Comparison of ENCODE assay signal across 8 mouse cellular contexts in genomic region chr15:94139534-94139958, GRCm38 (mm10).
DNase-seq lines count a peak whose midpoint lies in the region; ATAC-seq and TF ChIP-seq lines count a peak whose summit lies in the region.

No protein-coding gene starts in this region.

- no peak overlapping the region for H3K9ac ChIP-seq in heart, embryonic 12.5 days

- H3K27me3 ChIP-seq in heart, embryonic 12.5 days (replicated peaks), result no peaks in the 10 kb centered on the region
- no peaks in the 10 kb centered on the region for H3K27me3 ChIP-seq in kidney, adult 2 months (replicated peaks; ENCODE audit: control insufficient read depth, insufficient read depth, low read length)

- no peak overlapping the region for H3K4me2 ChIP-seq in heart, embryonic 12.5 days

- 50% methylated on average over 13 of the region's 13 CpGs for WGBS in heart, embryonic 12.5 days
- 25% methylated on average over 13 of the region's 13 CpGs for WGBS in kidney, adult 2 months

- ATAC-seq in heart, embryonic 12.5 days (ENCODE audit: insufficient number of reproducible peaks, low FRiP score), result no peak
- ATAC-seq in megakaryocyte progenitor cell, adult 5-6 weeks (replicated peaks; ENCODE audit: poor library complexity), result no peak
- ATAC-seq in granulocyte monocyte progenitor cell, adult 5-6 weeks (replicated peaks; ENCODE audit: poor library complexity, severe bottlenecking), result no peak

- TF ChIP-seq POLR2A in kidney, adult 2 months (IDR thresholded peaks at IDR 0.05; ENCODE audit: low read depth, low read length), result no peak

- no peak for TF ChIP-seq CTCF in kidney, adult 2 months (conservative IDR thresholded peaks at IDR 0.05; ENCODE audit: insufficient read depth, insufficient read length, low read depth, low read length)

- no peak overlapping the region for H3K27ac ChIP-seq in heart, embryonic 12.5 days (ENCODE audit: poor library complexity, severe bottlenecking)
- no peak overlapping the region for H3K27ac ChIP-seq in kidney, adult 2 months (ENCODE audit: insufficient read depth, low read depth, low read length)

- H3K4me1 ChIP-seq in heart, embryonic 12.5 days (replicated peaks), result no peaks in the 10 kb centered on the region
- no peaks in the 10 kb centered on the region for H3K4me1 ChIP-seq in kidney, adult 2 months (ENCODE audit: control insufficient read depth, insufficient read depth, low read length)

- no peaks in the 10 kb centered on the region for H3K36me3 ChIP-seq in heart, embryonic 12.5 days
- no peaks in the 10 kb centered on the region for H3K36me3 ChIP-seq in kidney, adult 2 months (ENCODE audit: control insufficient read depth, insufficient read depth, low read length)

- DNase-seq in heart, adult 18-20 months, result peak; percentile 10 to 31
- peak; percentile 75 for DNase-seq in adrenal gland, postnatal 14 days
- peak; percentile 64 for DNase-seq in kidney, adult 2 months
- DNase-seq in lung, postnatal 25 days (ENCODE audit: low spot score), result peak; percentile 47
- DNase-seq in adipocyte (ENCODE audit: low spot score), result no peak

- H3K4me3 ChIP-seq in heart, embryonic 12.5 days, result no peak overlapping the region
- no peak overlapping the region for H3K4me3 ChIP-seq in kidney, adult 2 months (ENCODE audit: insufficient read depth, low read depth, low read length)

- H3K9me3 ChIP-seq in heart, embryonic 12.5 days (replicated peaks), result no peaks in the 10 kb centered on the region
